In genomic region chr13:51101016-51101776, GRCm38 (mm10) we compare ENCODE assay signal across 8 mouse cellular contexts. TPM values are rescaled to one million over a fixed set of nuclear protein-coding genes. Genes with fewer than 3 reads are reported as not detected.
DNase-seq lines count a peak whose midpoint lies in the region; ATAC-seq lines count a peak whose summit lies in the region.

No protein-coding gene starts in this region.

- peaks cover 12% of the 10 kb centered on the region; the same call in 1 of the 2 replicates for H3K9me3 ChIP-seq in embryonic facial prominence, embryonic 14.5 days (ENCODE audit: control insufficient read depth, low read length)
- H3K9me3 ChIP-seq in heart, embryonic 13.5 days: 0 out of 2 replicates have a peak, but pooled peaks cover 2% of the 10 kb centered on the region
- H3K9me3 ChIP-seq in kidney, embryonic 16.5 days (ENCODE audit: low read length): peaks cover 9% of the 10 kb centered on the region
- H3K9me3 ChIP-seq in liver, embryonic 11.5 days (ENCODE audit: control insufficient read depth, low read length): no peaks in the 10 kb centered on the region; the same call in 1 of the 2 replicates

- peak overlapping the region; percentile 97 for H3K27ac ChIP-seq in embryonic facial prominence, embryonic 14.5 days (replicated peaks; ENCODE audit: low read depth, low read length)
- peak overlapping the region; percentile 92 for H3K27ac ChIP-seq in heart, embryonic 13.5 days (replicated peaks)
- H3K27ac ChIP-seq in kidney, embryonic 16.5 days (ENCODE audit: low read length): peak overlapping the region; percentile 94
- H3K27ac ChIP-seq in liver, embryonic 11.5 days (ENCODE audit: low read depth, low read length): peak overlapping the region; percentile 82

- H3K36me3 ChIP-seq in embryonic facial prominence, embryonic 14.5 days (ENCODE audit: control insufficient read depth, insufficient read depth, low read length): no peaks in the 10 kb centered on the region; the same call in 1 of the 2 replicates
- H3K36me3 ChIP-seq in heart, embryonic 13.5 days: peaks cover 16% of the 10 kb centered on the region
- H3K36me3 ChIP-seq in kidney, embryonic 16.5 days (ENCODE audit: insufficient read depth, low read length): peaks cover 9% of the 10 kb centered on the region; the same call in 1 of the 2 replicates
- H3K36me3 ChIP-seq in liver, embryonic 11.5 days (ENCODE audit: control insufficient read depth, insufficient read depth, low read length): 0 out of 2 replicates have a peak, but pooled peaks cover 5% of the 10 kb centered on the region

- peak overlapping the region; percentile 99 for H3K9ac ChIP-seq in embryonic facial prominence, embryonic 14.5 days (ENCODE audit: low read depth, low read length)
- H3K9ac ChIP-seq in heart, embryonic 13.5 days: peak overlapping the region; percentile 97
- H3K9ac ChIP-seq in kidney, embryonic 16.5 days (replicated peaks; ENCODE audit: low read length): peak overlapping the region; percentile 98
- H3K9ac ChIP-seq in liver, embryonic 11.5 days (ENCODE audit: low read depth, low read length): peak overlapping the region; percentile 93

- H3K4me3 ChIP-seq in embryonic facial prominence, embryonic 14.5 days (ENCODE audit: low read depth, low read length): peak overlapping the region; percentile 87
- H3K4me3 ChIP-seq in heart, embryonic 13.5 days: peak overlapping the region; percentile 90
- peak overlapping the region; percentile 80 for H3K4me3 ChIP-seq in kidney, embryonic 16.5 days (ENCODE audit: low read length)
- peak overlapping the region; percentile 87 for H3K4me3 ChIP-seq in liver, embryonic 11.5 days (ENCODE audit: low read depth, low read length)

- peak overlapping the region; percentile 96 for H3K4me2 ChIP-seq in embryonic facial prominence, embryonic 14.5 days (ENCODE audit: low read depth, low read length)
- H3K4me2 ChIP-seq in heart, embryonic 13.5 days: peak overlapping the region; percentile 99
- peak overlapping the region; percentile 100 for H3K4me2 ChIP-seq in kidney, embryonic 16.5 days (replicated peaks; ENCODE audit: low read depth, low read length)
- peak overlapping the region; percentile 99 for H3K4me2 ChIP-seq in liver, embryonic 11.5 days

- DNase-seq in 3134 (ENCODE audit: extremely low read depth, insufficient read length, low spot score): peak; percentile 18
- DNase-seq in adrenal gland, adult 8-10 months: peak; percentile 56
- DNase-seq in embryonic facial prominence, embryonic 14.5 days (ENCODE audit: low spot score): peak; percentile 69
- peak; percentile 74 for DNase-seq in liver, embryonic 11.5 days (ENCODE audit: low spot score)
- peak; percentile 43 to 57 for DNase-seq in spleen, postnatal 36 days (ENCODE audit: low spot score in 2 of 2)

- peaks cover 14% of the 10 kb centered on the region; the same call in 1 of the 2 replicates for H3K4me1 ChIP-seq in embryonic facial prominence, embryonic 14.5 days (ENCODE audit: control insufficient read depth, insufficient read depth, low read length)
- H3K4me1 ChIP-seq in heart, embryonic 13.5 days: peaks cover 35% of the 10 kb centered on the region
- H3K4me1 ChIP-seq in kidney, embryonic 16.5 days (ENCODE audit: insufficient read depth, low read length): peaks cover 27% of the 10 kb centered on the region
- no peaks in the 10 kb centered on the region for H3K4me1 ChIP-seq in liver, embryonic 11.5 days (replicated peaks; ENCODE audit: control insufficient read depth, insufficient read depth, low read length)

- ATAC-seq in embryonic facial prominence, embryonic 14.5 days (ENCODE audit: low read depth): peak; percentile 48
- ATAC-seq in heart, embryonic 13.5 days (ENCODE audit: extremely low read depth, insufficient number of reproducible peaks, low FRiP score, low TSS enrichment): peak; percentile 80
- ATAC-seq in kidney, embryonic 16.5 days (ENCODE audit: low FRiP score, low TSS enrichment): peak; percentile 77
- ATAC-seq in liver, embryonic 11.5 days (replicated peaks; ENCODE audit: low FRiP score): peak; percentile 86
- 0 out of 2 replicates have a peak, but pooled peaks have one; percentile 33 for ATAC-seq in monocyte, adult 5-6 weeks (replicated peaks; ENCODE audit: insufficient number of reproducible peaks, low FRiP score, low TSS enrichment, poor library complexity, severe bottlenecking)

- no peaks in the 10 kb centered on the region for H3K27me3 ChIP-seq in embryonic facial prominence, embryonic 14.5 days (replicated peaks; ENCODE audit: control insufficient read depth, insufficient read depth, low read length)
- H3K27me3 ChIP-seq in heart, embryonic 13.5 days (replicated peaks): no peaks in the 10 kb centered on the region
- H3K27me3 ChIP-seq in kidney, embryonic 16.5 days (ENCODE audit: insufficient read depth, low read length): no peaks in the 10 kb centered on the region
- no peaks in the 10 kb centered on the region for H3K27me3 ChIP-seq in liver, embryonic 11.5 days (replicated peaks; ENCODE audit: control insufficient read depth, insufficient read depth, low read length)

- under 1% methylated on average over 25 of the region's 89 CpGs for WGBS in embryonic facial prominence, embryonic 14.5 days
- WGBS in heart, embryonic 13.5 days: 2% methylated on average over 62 of the region's 89 CpGs
- WGBS in kidney, embryonic 16.5 days: 1% methylated on average over 55 of the region's 89 CpGs
- WGBS in liver, embryonic 11.5 days: 1% methylated on average over 42 of the region's 89 CpGs

RNA-seq across cellular contexts. Expression of gene Spin1, which starts 0.5 kb away (rescaled TPM):
- total RNA-seq in adrenal gland, adult 8-10 months (2022): 10 to 100 TPM; 61.3 to 93.0 (median 83.8) TPM
- 95.6 and 99.9 TPM in 2 replicates for polyA plus RNA-seq in embryonic facial prominence, embryonic 14.5 days (2014; fragmentation: Nextera tagmentation; extraction: Ambion mirVana)
- polyA plus RNA-seq in heart, embryonic 13.5 days (2015; fragmentation: Nextera tagmentation; extraction: Ambion mirVana): 46.9 and 49.9 TPM in 2 replicates
- 92.2 and 94.0 TPM in 2 replicates for polyA plus RNA-seq in kidney, embryonic 16.5 days (2015; fragmentation: Nextera tagmentation; extraction: Ambion mirVana)
- 39.5 TPM in 2 replicates for polyA plus RNA-seq in liver, embryonic 11.5 days (2014; fragmentation: Nextera tagmentation; extraction: Ambion mirVana)
- total RNA-seq in monocyte, adult 5-6 weeks (2017): 30.8 to 34.7 TPM (median 34.3 TPM) in 3 replicates

Comparison
In these comparisons a context has a peak if more than half of its experiments do, and no peak if none do; other contexts are left out.
1. Peak in every context shown above with its lines: DNase-seq, ATAC-seq, H3K4me3 ChIP-seq and H3K27ac ChIP-seq.
2. DNase-seq: peak in every context shown above with its lines; median percentile 74 in liver, embryonic 11.5 days; 69 in embryonic facial prominence, embryonic 14.5 days; 56 in adrenal gland, adult 8-10 months; 50 in spleen, postnatal 36 days; 18 in 3134.
3. ATAC-seq: peak in every context shown above with its lines; median percentile 86 in liver, embryonic 11.5 days; 80 in heart, embryonic 13.5 days; 77 in kidney, embryonic 16.5 days; 48 in embryonic facial prominence, embryonic 14.5 days; 33 in monocyte, adult 5-6 weeks.